Mouse (Mus musculus) intestine, embryonic 16.5 days (tissue): ENCODE results near the gene Tmem161a. TPM values are rescaled to one million over a fixed set of nuclear protein-coding genes. Genes with fewer than 3 reads are reported as not detected.

Experiments used
- ATAC-seq: fragments of 200-750 bp; cut with Nextera tagmentation; 2 replicates; pipeline ENCODE4 v1.8.0; 2017; ENCODE audit warnings: moderate TSS enrichment, moderate library complexity
- H3K27ac ChIP-seq: fragments of 300-500 bp; sonication (generic); 2 replicates; pipeline ENCODE4 v1.5.1; 2014; ENCODE audit warnings: mild to moderate bottlenecking, low read length
- H3K27me3 ChIP-seq: fragments of 300-500 bp; sonication (generic); replicated peaks from 2 replicates; pipeline ENCODE4 v1.6.1; 2014; ENCODE audit warnings: low read length, control low read depth, mixed read lengths; ENCODE audit not compliant: control insufficient read depth, insufficient read depth
- H3K36me3 ChIP-seq: fragments of 300-500 bp; sonication (generic); 2 replicates; pipeline ENCODE4 v1.6.1; 2014; ENCODE audit warnings: low read length, control low read depth; ENCODE audit not compliant: control insufficient read depth, insufficient read depth
- H3K4me1 ChIP-seq: fragments of 300-500 bp; sonication (generic); 2 replicates; pipeline ENCODE4 v1.6.1; 2014; ENCODE audit warnings: low read length, control low read depth, mixed read lengths; ENCODE audit not compliant: control insufficient read depth, insufficient read depth
- H3K4me2 ChIP-seq: fragments of 300-500 bp; sonication (generic); 2 replicates; pipeline ENCODE4 v1.6.1; 2014; ENCODE audit warnings: low read depth, low read length, control low read depth
- H3K4me3 ChIP-seq: fragments of 300-500 bp; sonication (generic); 2 replicates; pipeline ENCODE4 v1.5.1; 2014; ENCODE audit warnings: mild to moderate bottlenecking, low read length
- H3K9ac ChIP-seq: fragments of 300-500 bp; sonication (generic); 2 replicates; pipeline ENCODE4 v1.6.1; 2014; ENCODE audit warnings: low read depth, low read length
- H3K9me3 ChIP-seq: fragments of 300-500 bp; sonication (generic); 2 replicates; pipeline ENCODE4 v1.6.1; 2016; ENCODE audit warnings: low read length, control low read depth; ENCODE audit not compliant: control insufficient read depth
- WGBS: fragments of 180-500 bp; shearing (Covaris S2); extraction: QIAGEN DNeasy Blood & Tissue Kit; methylation state at CpG from one replicate; pipeline ENCODE4 v1.1.7; 2014; 5-methylcytosine and 5-hydroxymethylcytosine counted together
- polyA plus RNA-seq: library from polyadenylated mRNA; unstranded; fragments of >200 nt; fragmentation: Nextera tagmentation; extraction: Ambion mirVana; gene quantifications from 2 replicates; pipeline ENCODE4 v1.2.1, GENCODE M21; 2015

Tmem161a gene
- polyA plus RNA-seq, 1 experiment from 2014 or later, result 67.7 TPM

- 95% methylated on average over 3 of the region's 3 CpGs for WGBS
These were observed 48.8 kb downstream of the Tmem161a start for GRCm38 (mm10) chr8:70220911-70221310.

GRCm38 (mm10) chr8:70222041-70222440 is 49.9 kb downstream of the Tmem161a start:
- Histone ChIP-seq H3K4me1 (no peaks in the 10 kb centered on the region), H3K9me3 (no peaks in the 10 kb centered on the region), H3K27me3 (no peaks in the 10 kb centered on the region), H3K27ac (no peak overlapping the region), H3K4me3 (no peak overlapping the region), H3K4me2 (no peak overlapping the region), H3K36me3 (peaks cover 8% of the 10 kb centered on the region; the same call in 1 of the 2 replicates), H3K9ac (no peak overlapping the region)
- no peak for ATAC-seq
- 94% methylated on average over 12 of the region's 12 CpGs for WGBS

More at GRCm38 (mm10) chr8:70220911-70221310, 48.8 kb downstream of the Tmem161a start:
- Histone ChIP-seq H3K36me3 (peaks cover 8% of the 10 kb centered on the region; the same call in 1 of the 2 replicates), H3K9me3 (no peaks in the 10 kb centered on the region), H3K4me2 (no peak overlapping the region), H3K9ac (no peak overlapping the region), H3K27me3 (no peaks in the 10 kb centered on the region), H3K4me1 (no peaks in the 10 kb centered on the region), H3K4me3 (no peak overlapping the region), H3K27ac (no peak overlapping the region)
- no peak for ATAC-seq

GRCm38 (mm10) chr8:70223341-70223740 is 51.2 kb downstream of the Tmem161a start:
- Histone ChIP-seq H3K27ac (no peak overlapping the region), H3K9me3 (no peaks in the 10 kb centered on the region), H3K27me3 (no peaks in the 10 kb centered on the region), H3K4me2 (no peak overlapping the region), H3K4me3 (no peak overlapping the region), H3K4me1 (no peaks in the 10 kb centered on the region), H3K9ac (no peak overlapping the region), H3K36me3 (peaks cover 8% of the 10 kb centered on the region; the same call in 1 of the 2 replicates)
- ATAC-seq, result no peak
- 48% methylated on average over 6 of the region's 6 CpGs for WGBS

GRCm38 (mm10) chr8:70227997-70228396 is 55.8 kb downstream of the Tmem161a start:
- 72% methylated on average over 4 of the region's 4 CpGs for WGBS
- H3K27me3 ChIP-seq, result no peaks in the 10 kb centered on the region
- no peaks in the 10 kb centered on the region for H3K9me3 ChIP-seq
- no peak overlapping the region for H3K9ac ChIP-seq
- no peak overlapping the region for H3K27ac ChIP-seq
- no peaks in the 10 kb centered on the region for H3K4me1 ChIP-seq
- H3K36me3 ChIP-seq, result peaks cover 8% of the 10 kb centered on the region; the same call in 1 of the 2 replicates
- no peak overlapping the region for H3K4me3 ChIP-seq
- H3K4me2 ChIP-seq, result no peak overlapping the region
- ATAC-seq, result no peak

- 94% methylated on average over 9 of the region's 9 CpGs for WGBS
- Histone ChIP-seq H3K27ac (no peak overlapping the region), H3K4me1 (peaks cover 11% of the 10 kb centered on the region), H3K9me3 (no peaks in the 10 kb centered on the region), H3K9ac (no peak overlapping the region), H3K27me3 (no peaks in the 10 kb centered on the region), H3K4me2 (no peak overlapping the region), H3K36me3 (no peaks in the 10 kb centered on the region), H3K4me3 (no peak overlapping the region)
- no peak for ATAC-seq
These were observed 58.7 kb downstream of the Tmem161a start for GRCm38 (mm10) chr8:70230837-70231236.

Other genes starting within 250 kb of the Tmem161a start
- gene Gatad2a, start 176.0 kb upstream of the Tmem161a start, polyA plus RNA-seq, result 36.0 and 38.9 TPM in 2 replicates
- gene Mau2, start 129.6 kb upstream of the Tmem161a start, polyA plus RNA-seq, result 44.4 and 45.5 TPM in 2 replicates
- gene Sugp1, start 129.5 kb upstream of the Tmem161a start, polyA plus RNA-seq, result 33.0 and 37.0 TPM in 2 replicates
- gene Tm6sf2, start 99.4 kb upstream of the Tmem161a start, polyA plus RNA-seq, result 106 and 152 TPM in 2 replicates
- 0.10 and 0.11 TPM in 2 replicates for gene Hapln4, start 88.9 kb upstream of the Tmem161a start, polyA plus RNA-seq
- 0.89 and 0.98 TPM in 2 replicates for gene Ncan, start 51.5 kb upstream of the Tmem161a start, polyA plus RNA-seq
- gene Nr2c2ap, start 41.0 kb upstream of the Tmem161a start, polyA plus RNA-seq, result 50.7 and 51.7 TPM in 2 replicates
- gene Rfxank, start 33.2 kb upstream of the Tmem161a start, polyA plus RNA-seq, result 12.6 and 15.3 TPM in 2 replicates
- gene Borcs8, start 32.9 kb upstream of the Tmem161a start, polyA plus RNA-seq, result 38.4 and 42.4 TPM in 2 replicates
- 0.11 and 0.23 TPM in 2 replicates for gene Mef2b, start 32.6 kb upstream of the Tmem161a start, polyA plus RNA-seq
- gene Slc25a42, start 39.9 kb downstream of the Tmem161a start, polyA plus RNA-seq, result 7.6 and 10.5 TPM in 2 replicates
- 17.3 and 18.1 TPM in 2 replicates for gene Sugp2, start 61.9 kb downstream of the Tmem161a start, polyA plus RNA-seq
- 25.1 and 29.0 TPM in 2 replicates for gene Armc6, start 62.1 kb downstream of the Tmem161a start, polyA plus RNA-seq
- 25.5 and 26.0 TPM in 2 replicates for gene Homer3, start 110.5 kb downstream of the Tmem161a start, polyA plus RNA-seq
- gene Ddx49, start 130.1 kb downstream of the Tmem161a start, polyA plus RNA-seq, result 44.2 and 48.4 TPM in 2 replicates
- gene Cope, start 130.2 kb downstream of the Tmem161a start, polyA plus RNA-seq, result 432 and 443 TPM in 2 replicates
- gene Cers1, start 143.4 kb downstream of the Tmem161a start, polyA plus RNA-seq, result 2.1 and 3.2 TPM in 2 replicates
- 0.53 and 0.78 TPM in 2 replicates for gene Gdf1, start 157.5 kb downstream of the Tmem161a start, polyA plus RNA-seq
- 6.8 and 7.4 TPM in 2 replicates for gene Upf1, start 180.9 kb downstream of the Tmem161a start, polyA plus RNA-seq
- 0.39 and 0.51 TPM in 2 replicates for gene Comp, start 201.2 kb downstream of the Tmem161a start, polyA plus RNA-seq